Mouse (Mus musculus) embryo, embryonic 10.5 days (tissue): ENCODE results near the gene Nr1h2.
A peak's percentile ranks its signal among the peaks of the same experiment; 100 is the strongest.

ENCODE experiments used
- DNase-seq: peaks from one replicate; pipeline ENCODE4 v3.0.0-alpha.2; 2015; ENCODE audit warnings: low spot score

Gene Nr1h2

DNA sequence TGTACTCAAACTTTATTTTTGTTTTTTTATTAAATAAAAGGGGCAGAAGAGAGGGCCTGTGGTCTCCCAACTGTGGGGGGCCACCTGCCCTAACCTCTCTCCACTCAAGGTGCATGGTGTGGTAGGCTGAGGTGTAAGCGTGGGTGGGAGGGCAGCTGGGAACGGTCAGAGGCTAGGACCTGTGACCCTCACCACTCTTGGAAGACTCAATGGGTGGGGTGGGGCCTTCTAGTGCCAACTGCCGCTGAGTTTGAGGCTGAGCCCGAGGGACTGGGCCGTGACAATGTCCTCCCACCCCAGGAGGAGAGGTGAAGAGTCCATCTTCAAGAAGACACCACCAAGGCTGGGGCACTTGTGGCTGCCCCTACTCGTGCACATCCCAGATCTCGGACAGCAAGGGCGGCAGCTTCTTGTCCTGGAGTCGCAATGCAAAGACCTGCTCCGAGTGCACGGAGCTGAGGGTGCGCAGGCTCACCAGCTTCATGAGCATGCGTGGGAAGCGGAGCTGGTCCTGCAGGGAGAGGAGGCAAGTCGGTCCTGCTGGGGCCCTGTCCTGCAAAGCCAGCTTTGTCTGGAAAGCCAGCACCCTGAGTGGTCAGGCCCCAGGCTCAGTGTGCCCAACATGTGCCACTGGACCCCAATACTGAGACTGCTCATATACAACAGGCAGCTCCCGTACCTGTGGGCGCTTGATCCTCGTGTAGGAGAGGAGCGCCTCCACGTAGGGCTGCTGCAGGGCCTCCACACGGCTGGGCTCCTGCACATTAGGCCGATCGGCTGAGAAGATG is 3.9 kb downstream of the Nr1h2 start:
- DNase-seq: no peak

GRCm38 (mm10) chr7:44548497-44549087 is 5.2 kb downstream of the Nr1h2 start, which contains the start of gene Pold1:
TSS of gene Pold1 (minus strand) at chr7:44548849.
- peak; percentile 100 for DNase-seq

GRCm38 (mm10) chr7:44547725-44548124 is 6.0 kb downstream of the Nr1h2 start:
- peak; percentile 24 for DNase-seq

- DNase-seq: no peak
Observed at GRCm38 (mm10) chr7:44547041-44547440, 6.7 kb downstream of the Nr1h2 start.

GRCm38 (mm10) chr7:44546274-44546673 is 7.5 kb downstream of the Nr1h2 start:
- DNase-seq: no peak

- no peak for DNase-seq
Observed at GRCm38 (mm10) chr7:44543071-44543470, 10.7 kb downstream of the Nr1h2 start.

DNA sequence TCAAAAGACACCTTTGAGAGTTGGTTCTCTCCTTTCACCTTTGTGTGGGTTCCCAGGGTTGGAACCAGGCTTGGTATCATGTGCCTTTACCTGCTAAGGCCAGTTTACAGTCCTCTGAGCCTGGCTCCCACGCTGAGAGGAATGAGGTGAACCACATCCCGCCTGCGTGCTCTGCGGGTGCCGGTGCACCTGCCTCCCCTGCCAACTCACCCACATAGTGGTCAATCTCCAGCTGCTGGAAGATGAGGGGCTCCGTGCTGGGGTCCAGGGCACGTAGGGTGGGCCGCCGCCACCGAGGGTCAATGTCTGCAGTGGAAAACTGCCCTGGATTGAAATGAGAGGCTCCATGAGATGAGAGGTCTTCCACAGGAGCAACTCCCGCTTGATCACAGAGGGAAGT is 11.2 kb downstream of the Nr1h2 start:
- no peak for DNase-seq

DNA sequence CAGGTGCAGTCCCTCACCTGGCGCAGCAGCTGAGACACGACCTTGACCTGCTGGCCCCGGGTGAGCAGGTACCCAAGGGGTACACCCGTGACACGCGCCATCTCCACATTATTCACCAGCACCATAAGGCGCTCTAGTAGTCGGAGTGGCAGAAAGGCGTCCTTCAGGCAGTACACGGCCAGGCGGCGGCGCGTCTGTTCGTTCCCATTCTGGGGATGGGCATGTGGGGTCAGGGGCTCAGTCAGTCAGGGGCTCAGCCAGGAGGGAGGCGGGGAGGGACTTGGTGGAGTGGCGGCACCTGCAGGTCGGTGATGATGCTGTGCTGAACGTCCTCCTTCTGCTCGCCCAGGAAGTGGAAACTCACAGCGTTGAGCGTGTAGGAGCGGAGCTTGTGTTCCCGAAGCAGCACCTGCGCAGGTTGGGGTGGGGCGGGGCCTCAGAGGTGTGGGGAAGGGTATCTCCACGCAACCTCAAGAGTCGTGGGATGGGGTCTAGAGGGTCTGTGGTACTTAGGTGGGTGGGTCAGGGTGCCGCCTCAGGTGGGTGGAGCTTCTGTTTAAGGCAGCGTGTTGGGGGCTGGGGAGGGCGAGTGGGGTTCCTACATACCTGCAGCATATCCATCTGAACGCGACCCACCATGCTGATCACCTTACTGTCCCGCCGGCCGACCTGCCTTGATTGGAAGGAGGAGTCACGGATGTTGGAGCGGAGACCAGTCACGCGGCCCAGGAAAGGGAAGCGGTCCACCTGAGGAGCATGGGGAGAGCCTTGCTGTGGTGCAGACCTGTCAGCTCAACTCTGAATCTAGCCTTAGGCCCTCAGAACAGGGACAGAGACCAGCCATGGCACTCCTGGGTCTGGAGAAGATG is 14.8 kb downstream of the Nr1h2 start:
- DNase-seq: no peak

DNA sequence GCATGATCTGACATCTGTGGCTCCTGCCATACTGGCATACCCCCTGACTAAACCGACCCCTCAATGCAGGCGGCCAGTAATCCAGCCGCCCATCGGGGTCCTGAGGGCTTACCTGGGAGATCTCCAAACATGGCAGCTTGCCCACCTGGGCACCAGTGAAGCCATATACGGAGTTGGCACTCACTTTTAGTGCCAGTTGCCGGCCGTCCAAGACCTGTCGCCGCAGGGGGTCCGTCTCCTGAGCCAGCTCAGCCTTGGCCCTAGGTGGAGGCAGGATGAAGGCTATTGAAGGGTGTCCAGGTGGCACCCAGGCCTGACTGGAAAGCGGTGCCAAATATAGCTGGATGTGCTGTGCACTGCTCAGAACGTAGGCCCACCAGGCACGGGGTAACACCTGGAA is 16.3 kb downstream of the Nr1h2 start:
- DNase-seq: no peak

- no peak for DNase-seq
Observed at GRCm38 (mm10) chr7:44537009-44537408, 16.7 kb downstream of the Nr1h2 start.

DNA sequence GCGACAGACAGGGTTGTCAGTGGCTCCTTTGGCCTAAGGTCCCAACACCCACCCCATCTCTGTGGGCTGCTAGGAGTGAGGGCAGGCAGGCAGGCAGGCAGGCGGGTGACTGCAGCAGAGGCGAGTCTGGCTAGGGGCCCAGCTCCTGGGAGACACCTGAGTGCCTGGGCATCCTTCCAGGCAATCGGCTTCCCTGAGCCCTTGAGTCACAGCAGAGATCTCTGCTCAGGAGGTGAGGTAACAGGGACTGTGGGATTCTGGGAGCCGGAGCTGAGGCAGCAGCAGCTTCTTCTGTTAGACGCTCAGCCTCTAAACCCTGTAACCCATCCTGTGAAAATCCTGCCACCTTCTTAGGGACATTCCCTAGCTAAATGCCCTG is 17.2 kb downstream of the Nr1h2 start:
- no peak for DNase-seq

GRCm38 (mm10) chr7:44535657-44536589 is 17.8 kb downstream of the Nr1h2 start:
- DNase-seq: no peak

- no peak for DNase-seq
Observed at GRCm38 (mm10) chr7:44534656-44535441, 18.9 kb downstream of the Nr1h2 start.

DNA sequence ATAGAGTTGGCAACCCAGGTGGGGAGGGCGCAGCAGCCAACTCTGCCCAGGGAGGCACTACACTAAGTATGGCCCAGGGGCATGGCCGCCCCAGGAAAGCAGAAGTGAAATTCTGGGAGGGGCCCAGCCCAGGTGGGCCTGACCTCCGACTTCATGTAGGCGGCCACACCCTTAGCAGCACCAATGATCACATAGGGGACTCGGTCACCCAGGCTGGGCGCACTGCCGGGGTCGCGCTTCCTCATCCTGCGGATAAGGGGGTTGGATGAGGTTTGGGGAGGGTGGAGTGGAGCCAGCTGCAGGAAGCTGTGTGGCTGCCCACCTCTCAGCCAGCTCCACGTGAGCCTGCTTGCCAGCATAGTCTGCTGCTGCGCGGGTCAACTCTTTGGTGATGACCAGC is 19.5 kb downstream of the Nr1h2 start:
- no peak for DNase-seq

DNA sequence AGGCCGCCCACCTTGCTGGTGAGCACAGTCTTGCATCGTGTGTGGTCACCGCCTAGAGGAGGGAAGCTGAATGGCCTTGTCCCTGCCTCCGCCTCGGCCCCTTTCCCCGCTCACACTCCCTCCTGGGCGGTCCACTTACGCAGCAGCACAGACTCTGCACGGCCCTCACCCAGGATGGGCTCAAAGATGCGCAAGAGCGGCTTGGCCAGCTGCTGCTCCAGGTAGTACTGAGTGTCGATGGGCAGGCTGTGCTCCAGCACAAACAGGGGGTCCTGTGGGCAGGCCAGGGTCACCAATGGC is 20.1 kb downstream of the Nr1h2 start:
- DNase-seq: no peak

DNA sequence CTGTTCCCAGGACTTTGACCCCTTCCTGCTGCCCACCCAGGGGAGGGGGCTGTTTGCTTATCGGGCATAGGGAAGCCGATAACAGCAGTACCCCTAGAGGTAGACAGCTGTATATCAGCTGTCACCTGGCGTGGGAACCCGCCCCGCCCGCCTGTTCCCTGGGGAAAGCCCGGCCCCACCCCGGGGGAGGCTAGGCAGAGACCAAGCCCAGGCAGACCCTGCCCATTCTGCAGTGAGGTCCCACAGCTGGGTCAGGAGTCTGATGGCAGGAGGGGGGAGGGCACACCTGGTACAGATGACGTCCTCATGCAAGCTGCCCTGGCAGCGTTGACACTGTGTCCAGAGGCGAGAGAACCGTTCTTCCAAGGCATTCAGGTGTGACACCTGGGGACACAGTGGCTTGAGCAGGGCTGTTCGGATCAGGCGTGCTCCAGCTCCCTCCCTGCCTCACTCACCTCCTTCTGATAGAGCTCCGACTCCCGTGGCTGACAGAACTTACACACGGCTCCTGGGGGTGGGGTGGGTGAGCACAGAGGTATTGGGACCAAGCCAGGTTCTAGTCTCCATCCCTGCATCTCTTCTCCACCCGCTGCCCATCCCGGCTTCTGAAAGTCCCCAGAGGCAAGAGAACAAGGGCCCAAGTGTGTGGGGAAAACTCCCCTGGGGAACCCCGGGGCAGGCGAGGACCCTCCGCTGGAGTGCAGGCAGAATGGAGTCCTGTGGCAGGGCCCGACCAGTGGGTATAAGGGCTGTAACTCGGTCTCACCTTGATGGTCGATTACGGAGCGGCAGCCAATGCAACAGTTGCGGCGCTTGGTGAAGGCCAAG is 20.6 kb downstream of the Nr1h2 start:
- DNase-seq: no peak

- no peak for DNase-seq
Observed at GRCm38 (mm10) chr7:44531946-44532732, 21.6 kb downstream of the Nr1h2 start, which contains the start of gene Spib. TSS of gene Spib (minus strand) at chr7:44532071.

- no peak for DNase-seq
Observed at GRCm38 (mm10) chr7:44531207-44531606, 22.5 kb downstream of the Nr1h2 start.

- no peak for DNase-seq
Observed at GRCm38 (mm10) chr7:44530507-44530906, 23.2 kb downstream of the Nr1h2 start.
